Mouse (Mus musculus) lung, postnatal 0 days (tissue): ENCODE measurements around the gene Myo18b.

Experiments
- CTCF ChIP-seq: IDR thresholded peaks from 2 replicates; pipeline ENCODE4 v1.5.1; 2016; ENCODE audit warnings: antibody characterized with exemption, mild to moderate bottlenecking
- EP300 ChIP-seq: IDR thresholded peaks from 2 replicates; pipeline ENCODE4 v1.6.1; 2016; ENCODE audit warnings: antibody characterized with exemption, mild to moderate bottlenecking, control low read depth

GRCm38 (mm10) chr5:112877391-112878115 lies 18.6 kb downstream of the Myo18b start:
- TF ChIP-seq EP300, result no peak
- TF ChIP-seq CTCF, result no peak
